Mouse (Mus musculus): ENCODE measurements around the gene Inhbb. TPM values are rescaled to one million over a fixed set of nuclear protein-coding genes. Genes with fewer than 3 reads are reported as not detected.

Inhbb gene
- polyA plus RNA-seq, 1 experiment from 2014 or later, result 0.63 TPM

DNA sequence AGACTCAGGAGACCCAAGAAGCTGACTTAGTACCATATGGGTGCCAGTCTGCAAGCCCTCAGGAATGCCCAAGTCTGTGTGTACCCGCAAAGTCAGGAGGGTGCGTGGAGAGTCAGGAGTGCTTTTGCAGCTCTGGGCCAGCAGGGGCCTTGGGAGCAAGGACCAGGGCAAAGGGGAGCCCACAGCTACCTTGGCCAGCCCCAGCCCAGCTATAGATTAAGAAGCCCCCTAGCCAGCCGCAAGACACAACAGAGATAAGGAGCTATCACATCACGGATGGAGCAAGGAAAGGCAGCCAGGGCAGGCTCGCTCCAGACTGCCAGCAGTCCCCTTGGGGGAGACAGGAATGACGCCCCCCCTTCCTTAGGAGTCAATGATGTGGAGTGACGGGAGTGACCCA lies 24.2 kb downstream of the Inhbb start:
- no peaks in the 10 kb centered on the region for H3K36me3 ChIP-seq (ENCODE audit: control insufficient read depth, insufficient read depth, low read length)
- no peaks in the 10 kb centered on the region for H3K4me1 ChIP-seq (replicated peaks; ENCODE audit: control insufficient read depth, insufficient read depth, low read length)
- no peak for DNase-seq (ENCODE audit: low spot score)
- H3K27ac ChIP-seq (ENCODE audit: low read depth, low read length), result no peak overlapping the region
- H3K27me3 ChIP-seq (ENCODE audit: control insufficient read depth, insufficient read depth, low read length), result no peaks in the 10 kb centered on the region
- WGBS, result 75% methylated on average over 7 of the region's 7 CpGs
- no peak overlapping the region for H3K9ac ChIP-seq (ENCODE audit: low read length)
- no peak for ATAC-seq (replicated peaks; ENCODE audit: low FRiP score)
- H3K4me3 ChIP-seq (ENCODE audit: low read depth, low read length), result no peak overlapping the region
- no peak overlapping the region for H3K4me2 ChIP-seq (ENCODE audit: low read depth, low read length, severe bottlenecking)
- no peaks in the 10 kb centered on the region for H3K9me3 ChIP-seq (ENCODE audit: control insufficient read depth, low read length)

DNA sequence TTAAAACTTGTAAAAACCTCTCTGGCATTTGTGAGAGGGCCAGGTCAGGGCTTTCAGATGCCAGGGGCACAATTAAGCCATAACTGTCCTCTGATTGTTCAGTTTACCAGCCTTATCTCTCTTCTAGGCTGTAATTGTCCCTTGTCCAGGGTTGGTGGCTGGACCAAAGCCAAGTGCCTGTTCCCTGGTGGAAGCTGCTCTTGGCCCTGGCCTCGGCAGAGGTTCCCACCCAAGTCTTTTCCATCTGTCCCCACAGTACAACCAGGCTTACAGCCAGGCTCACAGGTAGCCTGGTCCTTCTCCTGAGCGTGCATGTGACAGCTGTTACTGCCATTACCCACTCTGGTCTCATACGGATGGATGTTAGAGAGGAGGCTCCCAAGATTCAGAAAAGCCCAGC lies 30.7 kb downstream of the Inhbb start:
- Histone ChIP-seq H3K9me3 (ENCODE audit: control insufficient read depth, low read length) (no peaks in the 10 kb centered on the region), H3K4me1 (replicated peaks; ENCODE audit: control insufficient read depth, insufficient read depth, low read length) (peaks cover 14% of the 10 kb centered on the region), H3K4me3 (ENCODE audit: low read depth, low read length) (no peak overlapping the region), H3K36me3 (ENCODE audit: control insufficient read depth, insufficient read depth, low read length) (no peaks in the 10 kb centered on the region), H3K9ac (ENCODE audit: low read length) (no peak overlapping the region), H3K4me2 (ENCODE audit: low read depth, low read length, severe bottlenecking) (no peak overlapping the region), H3K27me3 (ENCODE audit: control insufficient read depth, insufficient read depth, low read length) (0 out of 2 replicates have a peak, but pooled peaks cover 2% of the 10 kb centered on the region), H3K27ac (ENCODE audit: low read depth, low read length) (no peak overlapping the region)
- DNase-seq (ENCODE audit: low spot score) (no peak), ATAC-seq (replicated peaks; ENCODE audit: low FRiP score) (no peak)
- 83% methylated on average over 3 of the region's 3 CpGs for WGBS

DNA sequence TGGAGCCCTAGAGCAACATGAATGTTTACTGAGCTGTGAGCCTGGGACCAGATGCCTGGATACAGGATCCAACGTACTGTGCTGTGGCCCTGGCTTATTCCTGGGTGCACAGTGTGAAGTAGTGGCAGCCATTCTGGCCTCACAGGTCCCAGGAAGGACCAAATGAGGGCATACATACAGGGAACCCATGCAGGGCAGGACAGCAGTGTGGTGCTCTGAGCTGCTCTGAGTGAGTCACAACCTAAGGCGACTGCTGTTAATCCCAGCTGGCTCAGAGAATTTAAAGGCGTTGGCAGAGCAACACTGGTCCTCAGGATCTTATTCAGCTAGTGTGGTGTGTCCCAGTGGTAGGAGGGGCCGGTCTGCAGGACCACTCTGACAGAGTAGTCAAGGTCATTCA lies 31.4 kb downstream of the Inhbb start:
- DNase-seq (ENCODE audit: low spot score), result no peak
- Histone ChIP-seq H3K36me3 (ENCODE audit: control insufficient read depth, insufficient read depth, low read length) (no peaks in the 10 kb centered on the region), H3K4me1 (replicated peaks; ENCODE audit: control insufficient read depth, insufficient read depth, low read length) (peaks cover 14% of the 10 kb centered on the region), H3K9me3 (ENCODE audit: control insufficient read depth, low read length) (no peaks in the 10 kb centered on the region), H3K27ac (ENCODE audit: low read depth, low read length) (no peak overlapping the region), H3K4me3 (ENCODE audit: low read depth, low read length) (no peak overlapping the region), H3K4me2 (ENCODE audit: low read depth, low read length, severe bottlenecking) (no peak overlapping the region), H3K9ac (ENCODE audit: low read length) (no peak overlapping the region), H3K27me3 (ENCODE audit: control insufficient read depth, insufficient read depth, low read length) (0 out of 2 replicates have a peak, but pooled peaks cover 2% of the 10 kb centered on the region)
- WGBS, result 39% methylated on average over 4 of the region's 4 CpGs
- ATAC-seq (replicated peaks; ENCODE audit: low FRiP score), result no peak

DNA sequence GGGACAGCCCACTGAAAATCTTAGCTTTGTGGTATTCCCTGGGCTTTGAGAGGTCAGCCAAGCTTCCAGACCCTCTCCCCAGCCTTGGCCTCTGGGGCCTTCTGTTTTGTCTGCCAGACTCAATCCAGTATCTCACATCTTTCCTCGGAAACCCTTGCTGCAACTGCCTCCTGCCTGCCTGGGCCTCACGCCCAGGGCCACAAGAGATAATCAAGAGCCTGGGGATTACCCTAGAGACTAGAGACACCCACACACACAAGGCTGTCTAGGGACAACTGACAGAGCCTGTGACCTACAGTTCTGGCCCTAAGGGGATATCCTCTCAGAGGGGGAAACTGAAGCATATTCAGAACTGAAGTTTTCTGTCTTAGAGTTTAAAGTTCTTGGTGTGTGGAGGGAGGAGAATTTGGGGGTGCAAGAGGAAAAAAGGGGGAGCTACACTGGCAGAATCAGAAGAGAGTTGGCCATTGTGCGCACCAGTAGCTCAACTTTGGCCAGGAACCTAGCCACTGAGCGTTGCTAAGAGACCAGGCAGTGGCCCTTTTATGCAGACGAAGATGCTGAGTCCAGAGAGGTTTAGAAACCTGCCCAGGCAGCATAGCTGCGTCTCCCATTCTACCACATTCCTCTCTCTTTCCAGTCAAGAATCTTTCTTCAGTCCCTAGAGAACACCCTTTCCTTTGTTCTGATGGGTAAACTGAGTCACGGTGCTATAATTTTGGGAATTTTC lies 32.1 kb downstream of the Inhbb start:
- Histone ChIP-seq H3K4me3 (ENCODE audit: low read depth, low read length) (no peak overlapping the region), H3K4me1 (replicated peaks; ENCODE audit: control insufficient read depth, insufficient read depth, low read length) (peaks cover 14% of the 10 kb centered on the region), H3K27ac (ENCODE audit: low read depth, low read length) (no peak overlapping the region), H3K27me3 (ENCODE audit: control insufficient read depth, insufficient read depth, low read length) (0 out of 2 replicates have a peak, but pooled peaks cover 2% of the 10 kb centered on the region), H3K9me3 (ENCODE audit: control insufficient read depth, low read length) (no peaks in the 10 kb centered on the region), H3K9ac (ENCODE audit: low read length) (no peak overlapping the region), H3K4me2 (ENCODE audit: low read depth, low read length, severe bottlenecking) (no peak overlapping the region), H3K36me3 (ENCODE audit: control insufficient read depth, insufficient read depth, low read length) (no peaks in the 10 kb centered on the region)
- 30% methylated on average over 7 of the region's 7 CpGs for WGBS
- DNase-seq (ENCODE audit: low spot score) (no peak), ATAC-seq (replicated peaks; ENCODE audit: low FRiP score) (no peak)

DNA sequence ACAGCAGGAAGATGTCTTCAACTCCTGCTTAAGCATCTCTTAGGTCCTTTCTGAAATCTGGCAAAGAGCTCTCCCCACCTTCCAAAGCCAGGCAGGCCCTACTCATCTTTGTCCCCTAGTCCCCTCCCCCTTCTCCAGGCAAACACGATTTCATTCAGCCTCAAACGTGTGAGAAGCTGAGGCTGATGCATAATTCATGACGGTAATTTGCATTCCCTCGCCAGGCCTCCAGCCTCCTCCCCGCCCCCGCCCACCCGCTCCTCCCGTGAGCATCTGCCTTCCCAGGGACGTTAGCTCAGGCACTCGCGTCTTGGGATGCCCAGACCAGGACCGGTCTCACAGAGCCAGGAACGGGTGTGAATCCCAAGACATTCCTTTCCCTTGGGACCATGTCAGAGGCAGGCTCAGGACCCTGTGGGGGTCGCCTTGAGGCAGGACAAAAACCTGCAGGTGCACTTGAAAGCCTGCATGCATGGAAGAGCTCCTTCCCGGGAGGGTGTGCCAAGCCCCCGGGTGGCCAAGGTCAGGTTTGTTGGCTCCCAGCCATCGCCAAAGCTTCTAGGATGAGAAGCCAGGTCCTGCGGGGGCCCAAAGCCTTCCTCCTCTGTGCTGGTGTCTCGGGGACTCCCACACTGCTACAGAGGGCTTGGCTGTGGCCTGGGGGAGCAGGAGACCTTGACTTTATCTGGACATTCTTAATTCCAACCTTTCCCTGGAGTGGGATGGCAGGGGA lies 33.2 kb downstream of the Inhbb start:
- ATAC-seq (replicated peaks; ENCODE audit: low FRiP score) (peak; percentile 93), DNase-seq (ENCODE audit: low spot score) (peak; percentile 88)
- Histone ChIP-seq H3K4me2 (ENCODE audit: low read depth, low read length, severe bottlenecking) (peak overlapping the region; percentile 45), H3K4me3 (ENCODE audit: low read depth, low read length) (no peak overlapping the region), H3K9me3 (ENCODE audit: control insufficient read depth, low read length) (no peaks in the 10 kb centered on the region), H3K27me3 (ENCODE audit: control insufficient read depth, insufficient read depth, low read length) (0 out of 2 replicates have a peak, but pooled peaks cover 2% of the 10 kb centered on the region), H3K36me3 (ENCODE audit: control insufficient read depth, insufficient read depth, low read length) (no peaks in the 10 kb centered on the region), H3K4me1 (replicated peaks; ENCODE audit: control insufficient read depth, insufficient read depth, low read length) (peaks cover 15% of the 10 kb centered on the region), H3K27ac (ENCODE audit: low read depth, low read length) (0 out of 2 replicates have a peak overlapping the region, but pooled peaks have one; percentile 8), H3K9ac (ENCODE audit: low read length) (peak overlapping the region; percentile 33; the same call in 1 of the 2 replicates)
- WGBS, result 6% methylated on average over 19 of the region's 19 CpGs

DNA sequence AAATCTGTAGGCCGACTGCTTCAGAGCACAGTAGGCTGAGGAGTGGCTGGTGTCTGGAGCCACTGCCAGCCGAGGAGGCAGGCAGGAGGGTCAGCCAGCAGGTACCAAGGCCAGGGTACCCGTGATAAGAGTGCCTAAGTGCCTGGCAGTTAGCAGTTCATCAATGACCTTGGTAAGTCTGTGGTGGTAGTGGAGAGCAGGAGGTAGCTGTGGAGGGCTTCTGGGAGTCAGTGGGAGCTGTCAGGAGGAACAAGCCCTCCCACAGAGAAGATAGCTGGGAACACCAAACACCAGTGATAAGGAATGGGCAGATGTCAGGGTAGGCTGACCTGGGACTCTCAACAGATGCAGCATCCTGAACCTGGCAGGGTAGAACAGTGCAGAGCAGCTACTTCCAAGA lies 35.7 kb downstream of the Inhbb start:
- DNase-seq (ENCODE audit: low spot score), result no peak
- Histone ChIP-seq H3K4me1 (replicated peaks; ENCODE audit: control insufficient read depth, insufficient read depth, low read length) (peaks cover 15% of the 10 kb centered on the region), H3K4me2 (ENCODE audit: low read depth, low read length, severe bottlenecking) (no peak overlapping the region), H3K9ac (ENCODE audit: low read length) (no peak overlapping the region), H3K36me3 (ENCODE audit: control insufficient read depth, insufficient read depth, low read length) (no peaks in the 10 kb centered on the region), H3K4me3 (ENCODE audit: low read depth, low read length) (no peak overlapping the region), H3K27me3 (ENCODE audit: control insufficient read depth, insufficient read depth, low read length) (0 out of 2 replicates have a peak, but pooled peaks cover 2% of the 10 kb centered on the region), H3K27ac (ENCODE audit: low read depth, low read length) (no peak overlapping the region), H3K9me3 (ENCODE audit: control insufficient read depth, low read length) (no peaks in the 10 kb centered on the region)
- ATAC-seq (replicated peaks; ENCODE audit: low FRiP score), result no peak
- WGBS, result 84% methylated on average over 3 of the region's 3 CpGs

DNA sequence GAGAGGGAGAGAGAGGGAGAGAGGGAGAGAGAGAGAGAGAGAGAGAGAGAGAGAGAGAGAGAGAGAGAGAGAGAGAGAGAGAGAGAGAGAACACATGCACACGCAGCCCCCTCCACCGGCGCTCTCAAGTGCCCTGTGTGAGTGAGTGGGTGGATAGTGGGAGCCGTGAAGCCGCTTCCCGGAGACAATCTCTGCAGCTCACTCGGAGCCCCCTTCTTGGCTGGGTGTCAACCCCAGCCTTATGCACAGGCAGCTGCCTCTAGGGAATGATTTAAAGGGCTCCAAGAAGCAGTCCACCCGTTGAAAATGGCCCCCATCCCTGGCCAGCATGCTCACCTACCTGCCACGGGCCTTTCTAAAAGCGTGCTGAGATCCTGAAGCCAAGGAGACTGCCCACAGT lies 38.1 kb downstream of the Inhbb start:
- Histone ChIP-seq H3K9me3 (ENCODE audit: control insufficient read depth, low read length) (no peaks in the 10 kb centered on the region), H3K4me2 (ENCODE audit: low read depth, low read length, severe bottlenecking) (no peak overlapping the region), H3K4me3 (ENCODE audit: low read depth, low read length) (no peak overlapping the region), H3K4me1 (replicated peaks; ENCODE audit: control insufficient read depth, insufficient read depth, low read length) (peaks cover 3% of the 10 kb centered on the region), H3K27me3 (ENCODE audit: control insufficient read depth, insufficient read depth, low read length) (no peaks in the 10 kb centered on the region), H3K9ac (ENCODE audit: low read length) (no peak overlapping the region), H3K27ac (ENCODE audit: low read depth, low read length) (no peak overlapping the region), H3K36me3 (ENCODE audit: control insufficient read depth, insufficient read depth, low read length) (no peaks in the 10 kb centered on the region)
- 82% methylated on average over 10 of the region's 10 CpGs for WGBS
- no peak for DNase-seq (ENCODE audit: low spot score)
- no peak for ATAC-seq (replicated peaks; ENCODE audit: low FRiP score)

DNA sequence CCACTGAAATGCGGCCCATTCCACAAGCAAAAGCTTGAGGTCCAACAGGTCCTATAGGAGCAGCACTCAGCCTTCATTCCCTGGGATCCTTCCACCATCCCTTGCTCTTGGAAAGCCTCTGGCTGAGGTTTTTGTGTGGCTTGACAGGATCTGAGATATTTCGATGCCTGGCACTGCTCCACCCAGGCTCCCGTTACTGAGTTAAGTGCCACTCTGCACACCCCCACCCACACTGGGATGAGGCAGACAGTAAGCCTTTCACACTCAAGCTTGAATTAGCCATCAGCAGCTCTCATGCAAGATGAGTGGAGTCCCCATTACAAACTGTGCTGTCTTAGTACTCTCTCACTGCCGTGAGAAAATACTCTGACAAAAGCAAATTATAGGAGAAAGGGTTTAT lies 41.4 kb downstream of the Inhbb start:
- Histone ChIP-seq H3K4me2 (ENCODE audit: low read depth, low read length, severe bottlenecking) (no peak overlapping the region), H3K27ac (ENCODE audit: low read depth, low read length) (no peak overlapping the region), H3K27me3 (ENCODE audit: control insufficient read depth, insufficient read depth, low read length) (no peaks in the 10 kb centered on the region), H3K4me1 (replicated peaks; ENCODE audit: control insufficient read depth, insufficient read depth, low read length) (0 out of 2 replicates have a peak, but pooled peaks cover 2% of the 10 kb centered on the region), H3K9ac (ENCODE audit: low read length) (no peak overlapping the region), H3K4me3 (ENCODE audit: low read depth, low read length) (no peak overlapping the region), H3K36me3 (ENCODE audit: control insufficient read depth, insufficient read depth, low read length) (no peaks in the 10 kb centered on the region), H3K9me3 (ENCODE audit: control insufficient read depth, low read length) (no peaks in the 10 kb centered on the region; the same call in 1 of the 2 replicates)
- WGBS, result 93% methylated on average over 4 of the region's 4 CpGs
- ATAC-seq (replicated peaks; ENCODE audit: low FRiP score) (no peak), DNase-seq (ENCODE audit: low spot score) (no peak)
